Mouse (Mus musculus) fibroblast of lung, adult 2 months (primary cell): ENCODE measurements around the gene Paqr5.

Experiments used
- DNase-seq: peaks from one replicate; pipeline ENCODE4 v3.0.0-alpha.2; 2011; ENCODE audit warnings: low read depth

Paqr5 gene

GRCm38 (mm10) chr9:61959921-61960569, 66.6 kb downstream of the Paqr5 start:
- no peak for DNase-seq

- DNase-seq = no peak
Observed at GRCm38 (mm10) chr9:61954707-61955106, 71.9 kb downstream of the Paqr5 start.

- no peak for DNase-seq
Observed at GRCm38 (mm10) chr9:61952241-61952640, 74.4 kb downstream of the Paqr5 start.

- DNase-seq = peak; percentile 58
Observed at GRCm38 (mm10) chr9:61947402-61948346, 79.0 kb downstream of the Paqr5 start.

GRCm38 (mm10) chr9:61946623-61947401, 79.8 kb downstream of the Paqr5 start, which contains the start of gene Kif23:
Gene Kif23, minus strand, starts transcription at chr9:61946774.
- peak; percentile 86 for DNase-seq

- DNase-seq = no peak
Observed at GRCm38 (mm10) chr9:61945973-61946611, 80.6 kb downstream of the Paqr5 start.

- DNase-seq = no peak
Observed at GRCm38 (mm10) chr9:61941054-61941453, 85.6 kb downstream of the Paqr5 start.

- DNase-seq = no peak
Observed at GRCm38 (mm10) chr9:61933333-61933732, 93.3 kb downstream of the Paqr5 start.

- no peak for DNase-seq
Observed at GRCm38 (mm10) chr9:61932009-61932408, 94.6 kb downstream of the Paqr5 start.

GRCm38 (mm10) chr9:61925086-61925660, 101.5 kb downstream of the Paqr5 start:
- no peak for DNase-seq

GRCm38 (mm10) chr9:61920331-61920730, 106.3 kb downstream of the Paqr5 start:
- no peak for DNase-seq

GRCm38 (mm10) chr9:61919464-61919863, 107.2 kb downstream of the Paqr5 start:
- DNase-seq = no peak

- no peak for DNase-seq
Observed at GRCm38 (mm10) chr9:61917436-61917835, 109.2 kb downstream of the Paqr5 start.

- DNase-seq = no peak
Observed at GRCm38 (mm10) chr9:61916986-61917385, 109.7 kb downstream of the Paqr5 start.

GRCm38 (mm10) chr9:61915393-61916005, 111.2 kb downstream of the Paqr5 start:
- DNase-seq = no peak

GRCm38 (mm10) chr9:61914917-61915300, 111.7 kb downstream of the Paqr5 start:
- DNase-seq = no peak

GRCm38 (mm10) chr9:61914203-61914916, 112.3 kb downstream of the Paqr5 start, which contains the start of gene Rplp1:
Gene Rplp1, minus strand, starts transcription at chr9:61914542.
- DNase-seq = peak; percentile 89

- DNase-seq = no peak
Observed at GRCm38 (mm10) chr9:61911300-61912128, 115.1 kb downstream of the Paqr5 start.

- DNase-seq = no peak
Observed at GRCm38 (mm10) chr9:61910526-61911256, 116.0 kb downstream of the Paqr5 start.
